Mouse (Mus musculus): ENCODE data around the gene Frmpd4. TPM values are rescaled to one million over a fixed set of nuclear protein-coding genes. Genes with fewer than 3 reads are reported as not detected.
A peak's percentile ranks its signal among the peaks of the same experiment; 100 is the strongest.

Frmpd4 gene
- polyA plus RNA-seq, 1 experiment from 2014 or later, result 0.05 TPM

GRCm38 (mm10) chrX:167654249-167654648, 922.8 kb downstream of the Frmpd4 start:
- H3K27ac ChIP-seq (ENCODE audit: low read depth, low read length), result no peak overlapping the region
- 93% methylated on average over 8 of the region's 8 CpGs for WGBS
- H3K9ac ChIP-seq (ENCODE audit: low read length), result no peak overlapping the region
- no peaks in the 10 kb centered on the region for H3K36me3 ChIP-seq (ENCODE audit: control insufficient read depth, insufficient read depth, low read length)
- DNase-seq (ENCODE audit: low spot score) (no peak), ATAC-seq (replicated peaks; ENCODE audit: low FRiP score) (no peak)
- no peak overlapping the region for H3K4me2 ChIP-seq (ENCODE audit: low read depth, low read length, severe bottlenecking)
- H3K4me1 ChIP-seq (replicated peaks; ENCODE audit: control insufficient read depth, insufficient read depth, low read length), result no peaks in the 10 kb centered on the region
- H3K4me3 ChIP-seq (ENCODE audit: low read depth, low read length), result no peak overlapping the region
- H3K27me3 ChIP-seq (ENCODE audit: control insufficient read depth, insufficient read depth, low read length), result peaks cover 10% of the 10 kb centered on the region; the same call in 1 of the 2 replicates
- H3K9me3 ChIP-seq (ENCODE audit: control insufficient read depth, low read length), result no peaks in the 10 kb centered on the region

GRCm38 (mm10) chrX:167597639-167598217, 979.3 kb downstream of the Frmpd4 start:
- Histone ChIP-seq H3K9ac (ENCODE audit: low read length) (no peak overlapping the region), H3K27me3 (ENCODE audit: control insufficient read depth, insufficient read depth, low read length) (no peaks in the 10 kb centered on the region; the same call in 1 of the 2 replicates), H3K4me2 (ENCODE audit: low read depth, low read length, severe bottlenecking) (no peak overlapping the region), H3K4me3 (ENCODE audit: low read depth, low read length) (no peak overlapping the region), H3K9me3 (ENCODE audit: control insufficient read depth, low read length) (no peaks in the 10 kb centered on the region), H3K4me1 (replicated peaks; ENCODE audit: control insufficient read depth, insufficient read depth, low read length) (no peaks in the 10 kb centered on the region), H3K27ac (ENCODE audit: low read depth, low read length) (no peak overlapping the region), H3K36me3 (ENCODE audit: control insufficient read depth, insufficient read depth, low read length) (no peaks in the 10 kb centered on the region)
- DNase-seq (ENCODE audit: low spot score), result no peak
- ATAC-seq (replicated peaks; ENCODE audit: low FRiP score), result no peak

DNA sequence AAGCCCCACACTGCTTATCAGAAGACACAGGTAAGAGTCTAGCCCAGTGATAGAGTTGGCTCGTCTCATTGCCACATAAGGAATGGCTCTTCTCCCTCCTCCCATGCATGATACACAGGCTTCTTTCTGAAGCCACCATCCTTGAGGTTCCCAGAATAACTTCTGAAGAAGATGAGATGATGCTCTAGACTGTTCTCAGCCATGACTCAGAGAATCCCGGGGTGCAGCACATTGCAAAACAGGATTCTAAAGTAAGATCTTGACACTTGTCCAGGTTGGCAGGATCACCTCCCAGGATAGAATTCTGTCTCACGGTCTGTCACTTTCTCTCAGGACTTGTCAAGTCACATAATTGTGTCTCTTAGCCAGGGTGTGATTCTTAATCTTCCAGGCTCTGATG, 1024.2 kb downstream of the Frmpd4 start:
- 82% methylated on average over 3 of the region's 3 CpGs for WGBS
- ATAC-seq (replicated peaks; ENCODE audit: low FRiP score) (no peak), DNase-seq (ENCODE audit: low spot score) (no peak)
- Histone ChIP-seq H3K9me3 (ENCODE audit: control insufficient read depth, low read length) (no peaks in the 10 kb centered on the region), H3K27ac (ENCODE audit: low read depth, low read length) (no peak overlapping the region), H3K36me3 (ENCODE audit: control insufficient read depth, insufficient read depth, low read length) (no peaks in the 10 kb centered on the region), H3K9ac (ENCODE audit: low read length) (no peak overlapping the region), H3K4me2 (ENCODE audit: low read depth, low read length, severe bottlenecking) (no peak overlapping the region), H3K4me1 (replicated peaks; ENCODE audit: control insufficient read depth, insufficient read depth, low read length) (no peaks in the 10 kb centered on the region), H3K4me3 (ENCODE audit: low read depth, low read length) (no peak overlapping the region), H3K27me3 (ENCODE audit: control insufficient read depth, insufficient read depth, low read length) (peaks cover 5% of the 10 kb centered on the region; the same call in 1 of the 2 replicates)

- 86% methylated on average over 3 of the region's 3 CpGs for WGBS
- no peak for DNase-seq (ENCODE audit: low spot score)
- Histone ChIP-seq H3K9me3 (ENCODE audit: control insufficient read depth, low read length) (no peaks in the 10 kb centered on the region), H3K9ac (ENCODE audit: low read length) (no peak overlapping the region), H3K27ac (ENCODE audit: low read depth, low read length) (no peak overlapping the region), H3K27me3 (ENCODE audit: control insufficient read depth, insufficient read depth, low read length) (peaks cover 13% of the 10 kb centered on the region), H3K4me3 (ENCODE audit: low read depth, low read length) (no peak overlapping the region), H3K4me1 (replicated peaks; ENCODE audit: control insufficient read depth, insufficient read depth, low read length) (no peaks in the 10 kb centered on the region), H3K36me3 (ENCODE audit: control insufficient read depth, insufficient read depth, low read length) (no peaks in the 10 kb centered on the region), H3K4me2 (ENCODE audit: low read depth, low read length, severe bottlenecking) (no peak overlapping the region)
- no peak for ATAC-seq (replicated peaks; ENCODE audit: low FRiP score)
Measured at GRCm38 (mm10) chrX:167523151-167523550, 1053.9 kb downstream of the Frmpd4 start.

DNA sequence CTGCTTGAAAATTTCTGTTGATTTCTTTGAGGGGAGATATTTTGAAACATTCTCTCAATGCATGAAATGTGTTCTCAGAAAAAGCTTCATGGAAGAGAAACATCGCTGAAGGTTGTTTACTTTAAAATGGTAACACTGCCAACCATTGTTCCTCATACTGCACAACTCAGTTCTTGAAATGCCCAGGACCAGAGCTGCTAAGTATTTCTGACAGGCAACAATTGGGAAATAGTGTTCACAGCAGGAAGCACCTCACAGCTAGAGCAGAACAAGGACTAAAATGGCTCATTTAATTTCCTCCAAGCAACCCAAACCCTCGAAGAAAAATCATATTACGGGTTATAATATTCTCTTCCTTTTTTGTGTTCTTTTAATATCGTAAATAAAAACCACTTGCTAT, 1054.5 kb downstream of the Frmpd4 start:
- H3K27me3 ChIP-seq (ENCODE audit: control insufficient read depth, insufficient read depth, low read length), result peaks cover 13% of the 10 kb centered on the region
- no peaks in the 10 kb centered on the region for H3K4me1 ChIP-seq (replicated peaks; ENCODE audit: control insufficient read depth, insufficient read depth, low read length)
- DNase-seq (ENCODE audit: low spot score) (no peak), ATAC-seq (replicated peaks; ENCODE audit: low FRiP score) (no peak)
- H3K27ac ChIP-seq (ENCODE audit: low read depth, low read length), result no peak overlapping the region
- no peak overlapping the region for H3K4me2 ChIP-seq (ENCODE audit: low read depth, low read length, severe bottlenecking)
- no peak overlapping the region for H3K9ac ChIP-seq (ENCODE audit: low read length)
- H3K9me3 ChIP-seq (ENCODE audit: control insufficient read depth, low read length), result no peaks in the 10 kb centered on the region
- 78% methylated on average over 4 of the region's 4 CpGs for WGBS
- no peak overlapping the region for H3K4me3 ChIP-seq (ENCODE audit: low read depth, low read length)
- no peaks in the 10 kb centered on the region for H3K36me3 ChIP-seq (ENCODE audit: control insufficient read depth, insufficient read depth, low read length)

GRCm38 (mm10) chrX:167518440-167518839, 1058.6 kb downstream of the Frmpd4 start:
- no peak overlapping the region for H3K9ac ChIP-seq (ENCODE audit: low read length)

DNA sequence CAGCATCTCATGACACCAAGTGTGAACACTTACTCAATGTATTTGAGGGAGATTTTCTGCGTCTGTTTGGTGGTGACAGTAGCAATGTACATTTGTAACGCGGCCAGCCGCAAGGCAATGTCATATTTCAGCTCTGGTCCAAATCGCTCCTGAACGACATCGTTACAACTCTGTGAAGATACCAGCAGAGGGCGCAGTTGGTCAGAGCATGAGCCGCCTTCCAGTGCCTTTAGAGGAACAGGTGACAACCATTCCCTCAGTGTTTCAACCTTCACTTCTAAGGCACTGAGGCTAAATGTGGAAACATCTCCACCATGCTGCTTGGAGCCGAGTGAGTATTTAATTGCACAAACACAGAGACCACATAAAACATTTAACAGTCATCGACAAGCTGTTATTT, 1079.3 kb downstream of the Frmpd4 start:
- ATAC-seq (replicated peaks; ENCODE audit: low FRiP score) (peak; percentile 83), DNase-seq (ENCODE audit: low spot score) (peak; percentile 74)
- no peak overlapping the region for H3K27ac ChIP-seq (ENCODE audit: low read depth, low read length)
- H3K9ac ChIP-seq (ENCODE audit: low read length), result no peak overlapping the region
- no peaks in the 10 kb centered on the region for H3K9me3 ChIP-seq (ENCODE audit: control insufficient read depth, low read length)
- no peaks in the 10 kb centered on the region for H3K36me3 ChIP-seq (ENCODE audit: control insufficient read depth, insufficient read depth, low read length)
- H3K27me3 ChIP-seq (ENCODE audit: control insufficient read depth, insufficient read depth, low read length), result peaks cover 2% of the 10 kb centered on the region; the same call in 1 of the 2 replicates
- no peak overlapping the region for H3K4me2 ChIP-seq (ENCODE audit: low read depth, low read length, severe bottlenecking)
- H3K4me3 ChIP-seq (ENCODE audit: low read depth, low read length), result no peak overlapping the region
- 36% methylated on average over 11 of the region's 11 CpGs for WGBS
- no peaks in the 10 kb centered on the region for H3K4me1 ChIP-seq (replicated peaks; ENCODE audit: control insufficient read depth, insufficient read depth, low read length)

More at GRCm38 (mm10) chrX:167518440-167518839, 1058.6 kb downstream of the Frmpd4 start:
- Histone ChIP-seq H3K4me3 (ENCODE audit: low read depth, low read length) (no peak overlapping the region), H3K9me3 (ENCODE audit: control insufficient read depth, low read length) (no peaks in the 10 kb centered on the region), H3K4me2 (ENCODE audit: low read depth, low read length, severe bottlenecking) (no peak overlapping the region), H3K27me3 (ENCODE audit: control insufficient read depth, insufficient read depth, low read length) (peaks cover 14% of the 10 kb centered on the region), H3K36me3 (ENCODE audit: control insufficient read depth, insufficient read depth, low read length) (no peaks in the 10 kb centered on the region), H3K4me1 (replicated peaks; ENCODE audit: control insufficient read depth, insufficient read depth, low read length) (no peaks in the 10 kb centered on the region), H3K27ac (ENCODE audit: low read depth, low read length) (no peak overlapping the region)
- no peak for DNase-seq (ENCODE audit: low spot score)
- no peak for ATAC-seq (replicated peaks; ENCODE audit: low FRiP score)
- 77% methylated on average over 2 of the region's 2 CpGs for WGBS

DNA sequence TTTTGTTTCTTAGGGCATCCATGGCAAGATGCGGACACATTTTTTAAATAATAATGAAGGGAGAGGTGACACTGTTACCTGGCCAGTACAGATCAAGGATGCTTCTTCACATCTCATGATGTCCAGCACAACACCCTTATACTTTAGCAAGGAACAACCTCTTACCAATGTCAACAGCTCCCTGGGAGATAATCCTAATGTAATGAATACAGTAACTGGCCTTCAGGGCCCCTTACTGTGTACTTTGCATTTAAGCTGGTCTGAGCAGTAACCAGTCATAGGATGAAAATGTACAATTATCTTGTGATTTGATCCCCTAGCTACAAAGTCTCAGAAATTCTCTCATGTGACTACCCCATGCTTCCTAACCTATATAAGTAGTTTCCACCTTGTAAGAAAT, 1084.8 kb downstream of the Frmpd4 start:
- DNase-seq (ENCODE audit: low spot score), result no peak
- Histone ChIP-seq H3K9me3 (ENCODE audit: control insufficient read depth, low read length) (no peaks in the 10 kb centered on the region), H3K4me2 (ENCODE audit: low read depth, low read length, severe bottlenecking) (no peak overlapping the region), H3K27me3 (ENCODE audit: control insufficient read depth, insufficient read depth, low read length) (peaks cover 3% of the 10 kb centered on the region; the same call in 1 of the 2 replicates), H3K36me3 (ENCODE audit: control insufficient read depth, insufficient read depth, low read length) (no peaks in the 10 kb centered on the region), H3K9ac (ENCODE audit: low read length) (no peak overlapping the region), H3K27ac (ENCODE audit: low read depth, low read length) (no peak overlapping the region), H3K4me1 (replicated peaks; ENCODE audit: control insufficient read depth, insufficient read depth, low read length) (no peaks in the 10 kb centered on the region), H3K4me3 (ENCODE audit: low read depth, low read length) (no peak overlapping the region)
- 85% methylated on average over 1 of the region's 1 CpGs for WGBS
- no peak for ATAC-seq (replicated peaks; ENCODE audit: low FRiP score)

DNA sequence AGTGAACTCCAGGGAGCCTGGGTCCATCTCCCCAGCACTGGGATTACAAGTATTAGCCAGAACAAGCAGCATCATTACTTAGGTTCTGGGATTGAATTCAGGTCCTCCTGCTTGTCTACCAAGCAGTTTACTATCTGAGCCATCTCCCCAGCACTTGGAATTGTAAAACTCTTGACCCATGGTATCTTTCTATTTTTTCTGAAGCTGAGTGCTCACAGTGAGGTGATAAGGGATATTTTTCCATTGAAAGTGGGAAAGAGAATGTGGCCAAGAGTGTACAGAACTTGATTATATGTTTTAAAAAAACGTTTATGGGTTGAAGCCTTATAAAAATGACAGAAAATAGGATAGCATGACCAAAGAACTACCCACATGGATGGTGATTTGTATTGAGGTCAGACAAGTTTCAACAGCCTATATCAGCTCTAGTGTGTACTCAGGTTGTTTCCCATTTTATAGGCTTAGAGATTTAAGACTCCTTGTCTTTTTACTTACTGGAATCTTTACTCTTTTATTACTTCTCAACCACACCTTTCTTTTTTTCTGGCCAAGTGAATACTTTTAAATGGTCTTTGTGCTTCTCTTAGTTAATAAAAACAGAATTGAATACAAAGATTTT, 1085.3 kb downstream of the Frmpd4 start:
- Histone ChIP-seq H3K9me3 (ENCODE audit: control insufficient read depth, low read length) (no peaks in the 10 kb centered on the region), H3K27ac (ENCODE audit: low read depth, low read length) (no peak overlapping the region), H3K36me3 (ENCODE audit: control insufficient read depth, insufficient read depth, low read length) (no peaks in the 10 kb centered on the region), H3K4me3 (ENCODE audit: low read depth, low read length) (no peak overlapping the region), H3K9ac (ENCODE audit: low read length) (no peak overlapping the region), H3K27me3 (ENCODE audit: control insufficient read depth, insufficient read depth, low read length) (peaks cover 3% of the 10 kb centered on the region; the same call in 1 of the 2 replicates), H3K4me1 (replicated peaks; ENCODE audit: control insufficient read depth, insufficient read depth, low read length) (no peaks in the 10 kb centered on the region), H3K4me2 (ENCODE audit: low read depth, low read length, severe bottlenecking) (no peak overlapping the region)
- no peak for ATAC-seq (replicated peaks; ENCODE audit: low FRiP score)
- no peak for DNase-seq (ENCODE audit: low spot score)
- 56% methylated on average over 1 of the region's 1 CpGs for WGBS

All from forebrain, embryonic 11.5 days (tissue).